Mouse (Mus musculus): ENCODE measurements around the gene Cers2. TPM values are rescaled to one million over a fixed set of nuclear protein-coding genes. Genes with fewer than 3 reads are reported as not detected.
"Not testable (repeated sequence)": the region's sequence is repeated elsewhere in the genome, so short reads cannot be mapped to it uniquely, and the experiment has no call there.

The Cers2 gene
- polyA plus RNA-seq, 1 experiment from 2014 or later = 101 TPM

DNA sequence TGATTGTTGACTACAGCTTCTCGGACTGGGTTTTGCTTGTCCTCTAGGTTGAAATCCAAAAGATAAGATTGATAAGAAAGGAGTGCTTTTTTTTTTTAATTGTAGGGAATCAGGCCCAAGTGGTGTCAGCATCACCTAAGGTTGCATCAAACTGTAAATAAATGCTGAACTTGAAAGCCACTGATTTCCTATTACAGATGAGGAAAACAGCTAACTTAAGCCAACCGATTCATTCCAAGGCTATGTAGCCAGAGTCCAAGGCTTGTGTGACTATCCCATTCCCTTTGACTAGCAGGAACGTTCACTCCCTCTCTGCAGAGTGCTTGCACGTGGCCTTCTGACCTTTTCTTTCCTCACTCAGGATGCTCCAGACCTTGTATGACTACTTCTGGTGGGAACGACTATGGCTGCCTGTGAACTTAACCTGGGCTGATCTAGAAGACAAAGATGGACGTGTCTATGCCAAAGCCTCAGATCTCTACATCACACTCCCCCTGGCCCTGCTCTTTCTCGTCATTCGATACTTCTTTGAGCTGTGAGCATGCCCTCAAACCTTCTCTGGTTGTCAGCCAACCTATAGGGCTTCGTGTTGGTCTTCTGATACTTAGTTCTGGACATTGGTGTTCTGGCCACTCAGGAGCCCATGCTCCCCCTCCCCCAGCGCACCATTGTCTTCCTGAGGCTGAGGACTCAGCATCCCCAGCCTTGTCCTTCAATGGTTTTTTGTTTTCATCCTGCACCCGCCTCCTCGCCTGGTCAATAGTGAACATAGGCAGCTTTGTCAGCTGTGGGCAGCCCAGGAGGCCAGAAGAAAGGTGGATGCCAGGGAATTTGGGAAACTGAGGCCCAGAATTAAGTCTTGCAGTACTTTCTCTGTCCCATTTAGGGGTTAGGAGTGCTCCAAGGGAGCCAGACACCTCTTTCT, 5.4 kb downstream of the Cers2 start:
- no peak overlapping the region for H3K4me3 ChIP-seq
- no peaks in the 10 kb centered on the region for H3K27me3 ChIP-seq
- peaks cover 30% of the 10 kb centered on the region for H3K4me1 ChIP-seq (replicated peaks)
- H3K9me3 ChIP-seq = no peaks in the 10 kb centered on the region
- no peak overlapping the region for H3K27ac ChIP-seq (replicated peaks)
- H3K9ac ChIP-seq = no peak overlapping the region
- H3K36me3 ChIP-seq = peaks cover 53% of the 10 kb centered on the region
- 71% methylated on average over 12 of the region's 12 CpGs for WGBS
- no peak overlapping the region for H3K4me2 ChIP-seq
- ATAC-seq (ENCODE audit: low FRiP score, low read depth) = no peak

DNA sequence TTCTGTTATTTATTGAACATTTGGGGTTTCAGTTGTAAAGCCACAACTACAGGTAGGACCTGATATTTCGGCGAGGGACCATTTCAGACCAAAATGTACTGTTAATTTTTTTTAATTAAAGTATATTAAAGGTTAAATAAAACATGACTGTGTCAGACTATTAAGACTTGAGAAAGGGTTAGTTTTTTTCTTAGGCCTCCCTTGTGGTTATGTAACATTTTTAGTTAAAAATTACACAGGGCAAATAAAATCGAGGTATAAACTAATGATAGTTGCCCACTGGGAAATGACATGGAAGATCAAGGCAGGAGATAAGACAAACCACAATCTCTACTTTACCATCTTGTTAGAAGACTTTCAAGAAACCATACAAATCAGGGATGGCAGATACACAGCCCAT, 8.8 kb downstream of the Cers2 start:
- Histone ChIP-seq H3K4me2 (no peak overlapping the region), H3K4me1 (replicated peaks) (peaks cover 8% of the 10 kb centered on the region; the same call in 1 of the 2 replicates), H3K4me3 (no peak overlapping the region), H3K36me3 (peaks cover 80% of the 10 kb centered on the region), H3K9ac (no peak overlapping the region), H3K9me3 (no peaks in the 10 kb centered on the region), H3K27ac (replicated peaks) (no peak overlapping the region), H3K27me3 (no peaks in the 10 kb centered on the region)
- 92% methylated on average over 3 of the region's 3 CpGs for WGBS
- no peak for ATAC-seq (ENCODE audit: low FRiP score, low read depth)

DNA sequence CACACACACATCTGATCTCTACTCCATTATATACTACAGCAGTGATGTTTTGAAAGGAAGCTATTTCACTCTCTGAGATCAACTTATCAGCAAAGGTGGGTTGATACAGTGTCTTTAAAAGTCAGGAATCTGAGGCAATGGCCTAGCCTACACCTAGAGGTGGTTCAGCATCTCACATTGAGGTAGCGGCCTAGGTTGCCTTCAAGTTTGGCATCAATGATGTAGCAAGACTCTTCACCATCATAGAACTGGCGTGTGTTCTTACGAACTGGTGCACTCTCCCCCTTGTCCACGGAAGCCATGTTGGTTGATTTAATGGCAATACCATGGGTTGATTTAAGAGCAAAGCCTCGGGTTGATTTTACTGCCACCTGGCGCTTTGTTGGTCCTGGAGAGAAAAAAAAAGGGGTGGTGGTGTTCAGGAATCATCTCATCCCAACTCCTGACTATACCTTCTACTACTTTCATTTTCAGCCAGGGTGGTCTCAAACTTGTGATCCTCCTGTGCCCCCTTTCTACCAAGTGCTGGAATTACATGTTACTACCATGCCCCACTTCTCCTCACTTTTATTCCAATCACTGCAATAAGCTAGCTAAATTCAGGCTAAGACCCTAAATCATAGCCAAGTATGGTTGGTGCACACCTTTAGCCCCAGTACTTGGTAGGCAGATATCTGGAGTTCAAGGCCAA, 10.0 kb downstream of the Cers2 start:
- H3K4me3 ChIP-seq = no peak overlapping the region
- H3K4me1 ChIP-seq (replicated peaks) = 0 out of 2 replicates have a peak, but pooled peaks cover 3% of the 10 kb centered on the region
- ATAC-seq (ENCODE audit: low FRiP score, low read depth) = no peak
- H3K27ac ChIP-seq (replicated peaks) = no peak overlapping the region
- H3K9ac ChIP-seq = no peak overlapping the region
- 96% methylated on average over 6 of the region's 6 CpGs for WGBS
- H3K4me2 ChIP-seq = no peak overlapping the region
- H3K27me3 ChIP-seq = no peaks in the 10 kb centered on the region
- peaks cover 90% of the 10 kb centered on the region for H3K36me3 ChIP-seq
- H3K9me3 ChIP-seq = no peaks in the 10 kb centered on the region

DNA sequence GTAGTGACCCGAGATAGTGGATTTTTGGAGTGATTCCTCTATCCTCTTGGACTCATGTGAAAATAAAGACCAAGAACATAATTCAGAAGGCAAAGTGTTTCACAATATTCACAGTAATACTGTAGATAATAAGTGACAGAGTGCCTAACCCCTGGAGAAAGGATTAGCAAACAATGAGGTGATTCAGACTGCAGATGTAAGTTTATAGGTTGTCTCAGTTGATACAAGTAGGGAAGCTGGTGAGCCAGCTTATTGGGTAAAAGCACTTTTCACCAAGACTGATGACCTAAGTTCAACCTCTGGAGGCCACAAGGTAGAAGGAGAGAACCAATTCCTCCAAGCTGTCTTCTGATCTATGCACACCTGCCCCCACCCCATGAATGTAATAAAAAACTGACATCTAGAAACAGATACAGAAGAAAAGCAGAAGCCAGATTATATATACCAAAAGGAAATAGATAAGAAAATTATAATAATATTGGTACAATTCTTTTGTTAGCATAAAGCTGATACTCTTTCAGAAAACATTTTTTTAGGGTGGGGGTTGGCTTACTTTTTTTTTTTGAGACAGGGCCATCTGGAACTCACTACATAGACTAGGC, 14.3 kb downstream of the Cers2 start:
- no peak overlapping the region for H3K9ac ChIP-seq
- no peak overlapping the region for H3K27ac ChIP-seq (replicated peaks)
- no peaks in the 10 kb centered on the region for H3K9me3 ChIP-seq
- no peaks in the 10 kb centered on the region for H3K27me3 ChIP-seq
- H3K36me3 ChIP-seq = peaks cover 77% of the 10 kb centered on the region
- no peak for ATAC-seq (ENCODE audit: low FRiP score, low read depth)
- no peak overlapping the region for H3K4me2 ChIP-seq
- 96% methylated on average over 1 of the region's 1 CpGs for WGBS
- no peaks in the 10 kb centered on the region for H3K4me1 ChIP-seq (replicated peaks)
- no peak overlapping the region for H3K4me3 ChIP-seq

DNA sequence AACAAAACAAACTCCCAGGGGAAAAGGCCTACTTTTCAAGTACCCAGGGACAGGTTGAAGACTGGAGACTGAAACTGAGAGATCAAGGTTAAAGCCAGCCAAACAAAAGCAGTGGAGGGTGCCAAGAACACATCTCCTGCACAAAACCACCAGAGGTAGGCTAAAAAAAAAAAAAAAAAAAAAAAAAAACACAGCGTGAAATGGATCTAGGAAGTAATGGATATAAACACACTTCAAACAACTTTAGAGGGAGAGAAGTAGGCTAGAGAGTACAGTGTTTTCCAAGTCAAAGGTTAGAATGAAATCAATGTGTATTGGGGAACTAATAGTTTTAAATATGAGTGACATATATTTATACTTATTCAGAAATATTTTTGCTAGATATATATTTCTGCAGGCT, 16.9 kb downstream of the Cers2 start:
- Histone ChIP-seq H3K27ac (replicated peaks) (no peak overlapping the region), H3K36me3 (peaks cover 74% of the 10 kb centered on the region), H3K9me3 (no peaks in the 10 kb centered on the region), H3K27me3 (no peaks in the 10 kb centered on the region), H3K4me1 (replicated peaks) (no peaks in the 10 kb centered on the region), H3K4me3 (no peak overlapping the region), H3K4me2 (no peak overlapping the region), H3K9ac (no peak overlapping the region)
- WGBS = 91% methylated on average over 1 of the region's 1 CpGs
- ATAC-seq (ENCODE audit: low FRiP score, low read depth) = no peak

DNA sequence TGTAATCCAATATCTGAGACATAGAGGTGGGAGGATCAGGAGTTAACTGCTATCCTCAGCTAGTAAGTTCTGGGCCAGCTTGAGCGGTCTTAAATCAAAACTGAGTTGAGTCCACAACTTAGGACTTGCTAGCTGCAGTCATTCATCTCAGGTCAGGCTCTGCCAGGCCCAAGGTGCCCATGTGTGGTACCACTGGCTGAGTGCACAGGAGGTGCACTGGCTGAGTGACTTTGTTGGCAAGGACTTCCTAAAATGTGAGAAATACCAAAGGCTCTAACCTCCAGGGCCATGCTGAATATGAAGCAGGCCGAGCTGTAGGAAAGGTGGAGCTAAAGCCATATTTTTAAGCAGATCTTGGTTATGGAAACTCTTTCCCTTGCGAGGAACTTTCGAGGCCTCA, 22.8 kb downstream of the Cers2 start:
- no peak overlapping the region for H3K9ac ChIP-seq
- peaks cover 94% of the 10 kb centered on the region for H3K36me3 ChIP-seq
- no peak overlapping the region for H3K27ac ChIP-seq (replicated peaks)
- no peaks in the 10 kb centered on the region for H3K4me1 ChIP-seq (replicated peaks)
- H3K4me3 ChIP-seq = no peak overlapping the region
- no peaks in the 10 kb centered on the region for H3K9me3 ChIP-seq
- no peak for ATAC-seq (ENCODE audit: low FRiP score, low read depth)
- no peak overlapping the region for H3K4me2 ChIP-seq
- WGBS = 98% methylated on average over 4 of the region's 4 CpGs
- H3K27me3 ChIP-seq = no peaks in the 10 kb centered on the region

DNA sequence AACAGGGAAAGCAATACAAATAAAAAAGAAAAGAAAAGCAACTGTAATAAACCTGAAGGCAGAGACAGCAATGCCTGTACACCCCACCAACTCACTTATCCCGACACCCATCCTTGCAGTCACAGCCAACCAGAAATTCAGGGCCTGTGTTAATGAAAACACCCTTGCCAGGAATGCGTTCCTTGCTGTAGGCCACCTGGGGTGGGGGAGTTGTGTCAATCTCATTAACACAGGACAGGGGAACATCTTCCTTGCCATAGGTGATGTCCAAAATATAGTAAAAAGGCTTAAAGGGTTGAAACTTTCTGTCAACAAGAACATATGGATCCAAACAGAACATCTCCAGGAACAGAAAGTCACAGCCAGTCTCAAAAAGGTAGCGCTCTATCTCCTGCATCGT, 23.7 kb downstream of the Cers2 start:
- H3K4me3 ChIP-seq = no peak overlapping the region
- 96% methylated on average over 4 of the region's 4 CpGs for WGBS

DNA sequence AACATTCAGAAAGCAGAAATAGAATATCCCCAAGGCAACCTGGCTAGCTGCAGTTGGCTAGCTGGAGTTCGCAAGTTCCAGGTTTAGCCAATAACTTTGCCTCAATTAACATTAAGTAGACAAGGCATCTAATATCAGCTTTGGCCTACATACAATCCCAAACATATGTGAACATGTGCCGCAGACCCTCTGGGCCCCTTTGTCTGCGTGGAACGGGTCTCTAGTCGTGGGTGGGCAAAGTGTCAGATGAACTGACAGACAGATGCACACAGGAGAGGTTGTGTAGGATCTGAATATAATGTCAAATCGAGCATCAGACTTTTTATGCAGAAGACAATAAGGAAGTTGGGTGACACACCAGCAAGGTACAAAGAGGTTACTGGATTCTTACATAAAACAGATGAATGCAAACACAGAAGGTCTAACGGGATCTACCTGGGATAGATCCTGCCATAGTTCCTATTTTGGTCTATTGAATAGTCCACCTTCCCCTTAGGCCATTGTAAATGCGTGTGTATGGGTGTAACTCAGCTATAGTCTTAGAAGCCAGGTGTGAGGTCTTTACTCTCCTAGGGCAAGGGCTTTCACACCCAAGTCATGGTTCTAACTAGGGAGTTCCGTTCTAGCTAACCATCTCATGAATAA, 28.9 kb downstream of the Cers2 start:
- ATAC-seq (ENCODE audit: low FRiP score, low read depth); H3K27ac ChIP-seq (replicated peaks); H3K27me3 ChIP-seq; H3K9ac ChIP-seq; H3K4me1 ChIP-seq (replicated peaks); H3K4me3 ChIP-seq; H3K9me3 ChIP-seq; H3K4me2 ChIP-seq: not testable (repeated sequence)
- WGBS = 93% methylated on average over 9 of the region's 9 CpGs
- peaks cover 89% of the 10 kb centered on the region for H3K36me3 ChIP-seq

More for the DNA sequence above, 23.7 kb downstream of the Cers2 start:
- Histone ChIP-seq H3K27ac (replicated peaks) (no peak overlapping the region), H3K9me3 (no peaks in the 10 kb centered on the region), H3K27me3 (no peaks in the 10 kb centered on the region), H3K4me2 (no peak overlapping the region), H3K36me3 (peaks cover 94% of the 10 kb centered on the region), H3K4me1 (replicated peaks) (no peaks in the 10 kb centered on the region), H3K9ac (no peak overlapping the region)
- ATAC-seq (ENCODE audit: low FRiP score, low read depth) = no peak

DNA sequence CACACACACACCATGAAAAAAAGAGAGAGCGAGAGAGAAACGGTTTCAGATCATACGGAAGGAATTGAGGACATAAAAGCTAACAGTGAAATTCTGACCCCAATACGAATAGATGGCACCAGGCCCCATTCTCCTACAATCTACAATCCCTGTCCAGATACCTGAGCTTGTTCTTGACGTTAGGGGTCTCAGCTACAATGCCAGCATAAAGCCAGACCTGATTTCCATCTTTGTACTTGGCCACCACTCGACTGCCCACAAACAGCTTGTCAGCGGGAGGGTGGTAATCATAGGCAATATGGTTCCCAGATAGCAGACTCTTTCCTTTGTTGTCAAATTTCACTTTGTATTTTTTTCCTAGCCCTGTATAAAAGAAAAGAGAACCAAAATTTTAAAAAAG, 31.9 kb downstream of the Cers2 start:
- H3K27me3 ChIP-seq = no peaks in the 10 kb centered on the region
- 95% methylated on average over 7 of the region's 7 CpGs for WGBS
- H3K27ac ChIP-seq (replicated peaks) = no peak overlapping the region
- no peak overlapping the region for H3K4me2 ChIP-seq
- no peak overlapping the region for H3K4me3 ChIP-seq
- no peak for ATAC-seq (ENCODE audit: low FRiP score, low read depth)
- no peak overlapping the region for H3K9ac ChIP-seq
- no peaks in the 10 kb centered on the region for H3K9me3 ChIP-seq
- H3K36me3 ChIP-seq = peaks cover 85% of the 10 kb centered on the region
- no peaks in the 10 kb centered on the region for H3K4me1 ChIP-seq (replicated peaks)

DNA sequence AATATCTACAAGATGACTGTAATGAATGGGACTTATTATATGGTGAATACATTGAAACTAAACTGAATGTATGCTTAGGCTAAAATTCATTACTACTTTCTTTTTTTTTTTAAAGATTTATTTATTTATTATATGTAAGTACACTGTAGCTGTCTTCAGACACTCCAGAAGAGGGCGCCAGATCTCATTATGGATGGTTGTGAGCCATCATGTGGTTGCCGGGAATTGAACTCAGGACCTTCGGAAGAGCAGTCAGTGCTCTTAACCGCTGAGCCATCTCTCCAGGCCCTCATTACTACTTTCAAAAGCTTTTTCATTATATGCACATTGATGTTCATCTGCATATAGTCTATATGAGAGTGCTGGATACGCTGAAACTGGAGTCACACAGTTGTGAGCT, 33.8 kb downstream of the Cers2 start:
- H3K4me2 ChIP-seq; H3K27ac ChIP-seq (replicated peaks); ATAC-seq (ENCODE audit: low FRiP score, low read depth); H3K4me3 ChIP-seq; H3K4me1 ChIP-seq (replicated peaks); H3K9me3 ChIP-seq; H3K9ac ChIP-seq; H3K27me3 ChIP-seq: not testable (repeated sequence)
- WGBS = 92% methylated on average over 5 of the region's 5 CpGs
- peaks cover 80% of the 10 kb centered on the region for H3K36me3 ChIP-seq

DNA sequence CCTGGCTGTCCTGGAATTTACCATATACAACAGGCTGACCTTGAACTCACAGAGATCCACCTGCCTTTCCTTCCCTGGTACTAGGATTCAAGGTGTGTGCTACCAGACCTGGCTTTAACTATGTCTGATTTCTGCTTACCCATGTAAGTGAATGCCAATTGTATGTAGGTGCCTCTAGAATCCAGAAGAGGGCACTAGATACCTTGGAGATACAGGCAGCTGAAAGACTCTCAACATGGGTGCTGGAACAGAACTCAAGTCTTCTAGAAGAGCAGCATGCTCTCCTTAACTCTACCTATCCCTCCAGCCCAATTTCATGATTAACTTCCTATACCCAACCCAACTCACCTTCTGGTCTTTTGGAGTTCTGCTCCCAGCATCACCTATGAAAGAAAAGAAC, 34.9 kb downstream of the Cers2 start:
- Histone ChIP-seq H3K27ac (replicated peaks) (no peak overlapping the region), H3K9ac (no peak overlapping the region), H3K4me3 (no peak overlapping the region), H3K4me1 (replicated peaks) (no peaks in the 10 kb centered on the region), H3K4me2 (no peak overlapping the region), H3K9me3 (no peaks in the 10 kb centered on the region), H3K27me3 (no peaks in the 10 kb centered on the region), H3K36me3 (peaks cover 81% of the 10 kb centered on the region)
- ATAC-seq (ENCODE audit: low FRiP score, low read depth) = no peak

Measured in hindbrain, embryonic 15.5 days (tissue).